Mouse (Mus musculus): ENCODE data around the gene Afap1.

- TF ChIP-seq EP300 (IDR thresholded peaks at IDR 0.05; ENCODE audit: low read depth) (no peak), CTCF (IDR thresholded peaks at IDR 0.05; ENCODE audit: low read depth) (no peak)
Observed at GRCm38 (mm10) chr5:36007649-36008048, 114.5 kb downstream of the Afap1 start.

Data from liver, postnatal 0 days (tissue).